In genomic region chr1:188363548-188363947, GRCm38 (mm10) we compare ENCODE assay signal across 10 mouse cellular contexts.
DNase-seq lines count a peak whose midpoint lies in the region; ATAC-seq and TF ChIP-seq lines count a peak whose summit lies in the region.
"Had no signal": no experiment of that assay in that cellular context is flagged by ENCODE, and none has a peak within 500 bp of the region (broad histone marks: within the 10 kb centered on the region; RNA-seq: fewer than 3 reads in every experiment).

No protein-coding gene starts in this region.

- intact Hi-C loops in heart, postnatal 10 days (cut with DNase I): loop anchor here (5.0 kb wide), 1 partner anchor 1664 kb away; no protein-coding TSS in a partner anchor

- H3K36me3 ChIP-seq in heart, embryonic 10.5 days: no peaks in the 10 kb centered on the region
- no peaks in the 10 kb centered on the region for H3K36me3 ChIP-seq in forebrain, postnatal 0 days (ENCODE audit: insufficient read depth)

- TF ChIP-seq CTCF in forebrain, postnatal 0 days (IDR thresholded peaks at IDR 0.05; ENCODE audit: low read depth): no peak

- ATAC-seq in forebrain, postnatal 0 days: no peak
- ATAC-seq in granulocyte monocyte progenitor cell, adult 5-6 weeks (replicated peaks; ENCODE audit: poor library complexity, severe bottlenecking): no peak
- ATAC-seq: Patski had no signal

- H3K4me3 ChIP-seq in heart, embryonic 10.5 days: no peak overlapping the region
- no peak overlapping the region for H3K4me3 ChIP-seq in forebrain, postnatal 0 days (ENCODE audit: low read depth, low read length)
- H3K4me3 ChIP-seq: megakaryocyte, embryonic 14.5 days had no signal

- no peak overlapping the region for H3K27ac ChIP-seq in heart, embryonic 10.5 days
- no peak overlapping the region for H3K27ac ChIP-seq in forebrain, postnatal 0 days (ENCODE audit: low read depth, low read length)

- 71% methylated on average over 3 of the region's 3 CpGs for WGBS in heart, embryonic 10.5 days
- WGBS in forebrain, postnatal 0 days: 65% methylated on average over 3 of the region's 3 CpGs

- DNase-seq in heart, postnatal 10 days: peak; percentile 58 to 61
- no peak for DNase-seq in heart, embryonic 10.5 days (ENCODE audit: low spot score)
- peak; percentile 5 for DNase-seq in right cerebral cortex, adult 18-20 months
- no peak for DNase-seq in right cerebral cortex, postnatal 25 days
- DNase-seq in forebrain, postnatal 0 days: peak; percentile 34
- no peak for DNase-seq in ovary, postnatal 36 days (ENCODE audit: low spot score)
- no peak for DNase-seq in urinary bladder, adult 2 months (ENCODE audit: low spot score)

- no peaks in the 10 kb centered on the region for H3K27me3 ChIP-seq in heart, embryonic 10.5 days (ENCODE audit: insufficient read depth, poor library complexity, severe bottlenecking)
- no peaks in the 10 kb centered on the region for H3K27me3 ChIP-seq in forebrain, postnatal 0 days (ENCODE audit: insufficient read depth, low read length)
- H3K27me3 ChIP-seq: megakaryocyte, embryonic 14.5 days had no signal

- H3K4me2 ChIP-seq in forebrain, postnatal 0 days (ENCODE audit: low read depth): no peak overlapping the region

- H3K4me1 ChIP-seq in heart, embryonic 10.5 days: no peaks in the 10 kb centered on the region
- no peaks in the 10 kb centered on the region for H3K4me1 ChIP-seq in forebrain, postnatal 0 days (ENCODE audit: insufficient read depth)
- H3K4me1 ChIP-seq: megakaryocyte, embryonic 14.5 days had no signal

- no peak overlapping the region for H3K9ac ChIP-seq in forebrain, postnatal 0 days

- no peaks in the 10 kb centered on the region for H3K9me3 ChIP-seq in heart, embryonic 10.5 days
- H3K9me3 ChIP-seq in forebrain, postnatal 0 days (ENCODE audit: low read length): no peaks in the 10 kb centered on the region
- H3K9me3 ChIP-seq: megakaryocyte, embryonic 14.5 days had no signal

Comparison
In these comparisons a context has a peak if more than half of its experiments do, and no peak if none do; other contexts are left out.
1. DNase-seq: peak in heart, postnatal 10 days (2 of 2), right cerebral cortex, adult 18-20 months (single experiment) and forebrain, postnatal 0 days (single experiment); none in heart, embryonic 10.5 days (single experiment), right cerebral cortex, postnatal 25 days (single experiment), ovary, postnatal 36 days (single experiment) and urinary bladder, adult 2 months (single experiment).